Mouse (Mus musculus): ENCODE measurements around the gene Cpn2.
A peak's percentile ranks its signal among the peaks of the same experiment; 100 is the strongest.

Cpn2 gene

DNA sequence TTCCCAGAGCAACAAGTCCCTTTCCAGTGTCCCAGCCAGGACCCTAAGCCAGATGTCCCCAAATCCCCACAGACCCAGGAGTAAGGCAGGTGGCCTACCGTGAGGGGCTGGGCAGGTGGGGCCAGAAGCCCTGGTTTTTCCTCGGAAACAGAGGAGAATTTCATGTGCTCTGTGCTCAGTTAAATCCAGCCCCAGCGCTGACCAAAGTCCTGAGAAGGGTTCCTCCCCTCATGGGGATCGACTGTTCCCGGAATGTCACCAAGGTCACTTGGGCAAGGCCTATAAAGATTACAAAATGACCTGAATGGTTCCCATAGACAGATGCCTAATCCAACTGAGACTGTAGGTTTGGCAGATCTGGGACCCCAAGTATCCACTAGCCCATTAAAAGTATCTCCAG is at the start of gene Cpn2:
Gene Cpn2 (minus strand): TSS at position 141 of the 400 bp plus-strand sequence.
- DNase-seq (ENCODE audit: low spot score), result no peak

- DNase-seq (ENCODE audit: low spot score), result no peak
Measured at GRCm38 (mm10) chr16:30314236-30314635, 46.9 kb upstream of the Cpn2 start.

GRCm38 (mm10) chr16:30310647-30311046 is 43.3 kb upstream of the Cpn2 start, which contains the start of gene Gp5:
TSS of gene Gp5 (minus strand) at chr16:30310779.
- no peak for DNase-seq (ENCODE audit: low spot score)

GRCm38 (mm10) chr16:30310171-30310515 is 42.8 kb upstream of the Cpn2 start:
- no peak for DNase-seq (ENCODE audit: low spot score)

DNA sequence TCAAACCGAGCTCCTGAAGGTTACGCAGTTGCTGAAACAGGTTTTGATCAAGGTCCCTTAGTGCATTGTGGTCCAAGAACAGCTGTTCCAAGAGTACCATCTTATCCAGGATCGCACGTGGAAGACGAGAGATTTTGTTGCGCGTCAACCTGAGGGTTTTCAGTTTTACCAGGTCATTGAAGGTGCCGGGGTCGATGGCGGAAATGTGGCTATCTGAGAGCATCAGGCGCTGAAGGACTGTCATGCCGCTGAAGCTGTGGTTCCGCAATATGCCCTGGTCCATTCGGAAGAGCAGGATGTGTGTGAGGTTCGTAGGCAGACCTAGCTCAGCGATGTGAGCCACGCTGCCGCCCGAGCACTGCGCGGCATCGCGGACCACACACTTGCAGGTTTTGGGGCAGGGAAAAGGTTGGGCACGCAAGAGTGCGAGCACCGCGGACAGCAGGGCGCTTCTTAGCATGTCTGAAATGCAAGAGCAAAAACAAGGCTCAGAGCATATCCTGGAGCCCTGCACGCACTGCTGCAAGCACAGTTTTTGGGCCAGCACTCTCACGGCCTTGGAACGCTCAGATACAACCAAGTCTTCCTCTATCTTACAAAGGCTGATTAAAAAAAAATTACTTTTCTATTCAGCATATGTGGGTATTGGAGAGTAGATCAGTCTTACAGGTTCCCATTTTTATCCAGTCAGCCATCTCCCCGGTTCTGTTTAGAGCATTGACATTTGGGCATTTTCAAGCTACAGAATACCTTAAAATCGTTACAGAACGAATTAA is 42.3 kb upstream of the Cpn2 start:
- DNase-seq (ENCODE audit: low spot score), result peak; percentile 11

GRCm38 (mm10) chr16:30308616-30309394 is 41.5 kb upstream of the Cpn2 start:
- peak; percentile 64 for DNase-seq (ENCODE audit: low spot score)

- no peak for DNase-seq (ENCODE audit: low spot score)
Measured at GRCm38 (mm10) chr16:30307961-30308615, 40.8 kb upstream of the Cpn2 start.

GRCm38 (mm10) chr16:30307306-30307705 is 40.0 kb upstream of the Cpn2 start:
- no peak for DNase-seq (ENCODE audit: low spot score)

GRCm38 (mm10) chr16:30306102-30306501 is 38.8 kb upstream of the Cpn2 start:
- no peak for DNase-seq (ENCODE audit: low spot score)

DNA sequence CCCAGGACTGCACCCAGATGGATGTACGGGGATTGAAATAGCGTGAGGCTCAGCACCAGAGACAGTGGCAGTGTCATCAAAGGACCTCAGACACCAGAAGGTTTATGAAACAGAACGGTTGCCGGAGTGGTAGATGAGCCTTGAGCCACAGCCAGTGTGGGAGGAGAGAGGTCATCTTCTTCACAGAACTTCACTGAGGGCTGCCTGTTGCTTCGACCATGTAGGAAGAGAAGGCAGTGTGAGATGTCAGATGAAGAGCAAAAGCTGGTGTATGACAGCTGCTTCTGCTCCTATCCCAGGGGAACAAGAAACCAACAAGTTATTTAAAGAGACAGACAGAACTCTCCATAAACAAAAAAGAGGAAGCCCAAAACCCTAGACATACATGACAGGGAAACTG is 36.9 kb upstream of the Cpn2 start:
- DNase-seq (ENCODE audit: low spot score), result no peak

- no peak for DNase-seq (ENCODE audit: low spot score)
Measured at GRCm38 (mm10) chr16:30303411-30303810, 36.1 kb upstream of the Cpn2 start.

DNA sequence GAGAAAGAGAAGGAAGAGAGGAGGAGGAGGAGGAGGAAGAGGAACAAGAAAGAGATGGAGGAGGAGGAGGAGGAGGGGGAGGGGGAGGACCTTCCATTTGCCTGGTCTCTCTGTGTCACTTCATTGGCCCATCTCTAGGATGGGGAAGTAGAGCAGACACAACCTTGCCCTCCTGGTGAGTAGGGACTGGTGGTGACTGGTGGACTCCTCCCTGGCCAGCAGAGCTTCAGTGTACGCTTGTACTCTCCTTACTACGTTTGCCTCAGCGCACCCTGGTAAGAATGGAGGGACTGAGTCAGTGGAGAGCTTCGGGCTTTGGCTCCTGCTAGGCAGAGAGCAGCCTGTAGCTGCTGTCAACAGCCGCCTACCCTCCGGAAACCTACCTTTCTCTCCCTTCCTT is 35.4 kb upstream of the Cpn2 start:
- no peak for DNase-seq (ENCODE audit: low spot score)

GRCm38 (mm10) chr16:30299711-30300277 is 32.5 kb upstream of the Cpn2 start:
- DNase-seq (ENCODE audit: low spot score), result no peak

- DNase-seq (ENCODE audit: low spot score), result no peak
Measured at GRCm38 (mm10) chr16:30297450-30297849, 30.2 kb upstream of the Cpn2 start.

DNA sequence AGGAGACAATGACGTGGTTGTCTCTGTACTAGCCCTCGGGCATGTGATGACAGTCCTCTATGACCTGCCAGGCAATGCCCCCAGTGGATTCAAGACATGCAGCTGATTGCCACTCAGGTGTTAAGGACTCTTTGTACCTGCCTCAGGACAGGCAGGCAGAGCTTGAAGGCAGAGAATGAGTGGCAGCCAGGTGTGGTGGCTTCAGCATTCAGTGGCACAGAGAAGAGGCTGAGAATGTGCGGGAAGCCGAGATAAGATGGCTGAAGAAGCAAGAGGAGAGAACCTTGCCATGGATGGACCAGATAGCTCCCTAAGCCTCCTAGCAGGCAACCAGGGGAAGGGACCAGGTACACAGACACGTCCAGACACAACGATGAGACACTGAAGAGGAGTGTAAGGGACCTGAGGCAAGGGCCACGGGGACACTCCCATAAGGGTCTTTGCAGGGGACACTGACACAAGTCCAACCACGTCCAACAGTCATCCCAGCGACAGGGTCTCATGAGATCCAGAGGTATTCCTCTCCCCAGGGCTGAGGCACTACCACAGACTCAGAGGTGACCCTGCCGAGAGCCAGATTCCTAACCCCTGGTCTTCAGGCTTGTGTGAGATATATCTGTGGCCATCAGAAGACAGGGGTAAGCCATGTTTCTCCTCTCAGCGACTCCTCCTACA is 29.4 kb upstream of the Cpn2 start:
- no peak for DNase-seq (ENCODE audit: low spot score)

GRCm38 (mm10) chr16:30295106-30295505 is 27.8 kb upstream of the Cpn2 start:
- no peak for DNase-seq (ENCODE audit: low spot score)

GRCm38 (mm10) chr16:30290436-30290835 is 23.1 kb upstream of the Cpn2 start:
- DNase-seq (ENCODE audit: low spot score), result no peak

- no peak for DNase-seq (ENCODE audit: low spot score)
Measured at GRCm38 (mm10) chr16:30285701-30286100, 18.4 kb upstream of the Cpn2 start.

- DNase-seq (ENCODE audit: low spot score), result no peak
Measured at GRCm38 (mm10) chr16:30283743-30284337, 16.5 kb upstream of the Cpn2 start.

DNA sequence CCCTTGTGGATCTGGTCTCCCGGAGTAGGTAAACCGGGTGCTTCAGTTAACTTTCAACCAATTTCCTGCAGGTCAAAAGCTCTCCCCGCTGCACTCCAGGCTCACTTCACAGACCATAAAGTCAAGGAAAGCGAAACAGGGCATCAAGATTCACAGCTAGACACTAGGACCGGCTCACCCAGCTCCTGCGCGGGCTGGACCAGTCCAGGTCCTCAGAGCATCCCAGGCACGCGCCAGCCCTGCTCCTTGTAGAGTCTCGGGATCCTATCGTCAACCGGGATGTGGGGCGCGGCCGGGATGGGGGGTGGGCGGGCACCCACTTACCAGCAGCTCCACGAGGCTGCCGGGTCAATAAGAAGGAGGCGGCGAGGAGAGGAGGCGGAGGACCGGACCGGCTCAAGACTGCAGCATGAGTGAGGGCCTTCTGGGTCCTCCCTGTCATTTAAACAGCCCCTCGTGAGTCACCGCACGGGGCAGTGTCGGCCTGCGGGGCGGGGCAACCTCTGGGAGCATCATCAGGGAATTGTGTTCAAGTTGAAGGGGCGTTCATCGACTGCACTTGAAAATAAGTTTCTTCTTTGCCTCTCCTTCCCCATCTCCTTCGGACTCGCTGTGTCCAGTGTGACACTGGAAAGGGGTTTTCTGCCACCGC is 15.7 kb upstream of the Cpn2 start, which contains the start of gene Lrrc15:
Gene Lrrc15 (minus strand): TSS at position 413 of the 652 bp plus-strand sequence.
- DNase-seq (ENCODE audit: low spot score), result no peak

Measured in layer of hippocampus, adult 11-12 months (tissue).